Mouse (Mus musculus): Measurements from ENCODE around the gene Ogfrl1.

- TF ChIP-seq POLR2A (IDR thresholded peaks at IDR 0.05; ENCODE audit: insufficient read depth, low read length) (no peak), CTCF (IDR thresholded peaks at IDR 0.05; ENCODE audit: low read depth, low read length) (no peak), EP300 (IDR thresholded peaks at IDR 0.05; ENCODE audit: insufficient read depth, low read depth, low read length) (no peak)
These were observed 28.9 kb upstream of the Ogfrl1 start for GRCm38 (mm10) chr1:23426447-23426846.
